Mouse (Mus musculus): ENCODE results near the gene Prr14l. TPM values are rescaled to one million over a fixed set of nuclear protein-coding genes. Genes with fewer than 3 reads are reported as not detected.
"Not testable (repeated sequence)": the region's sequence is repeated elsewhere in the genome, so short reads cannot be mapped to it uniquely, and the experiment has no call there.

Prr14l gene
- 22.1 to 49.8 TPM (median 23.9 TPM) in 3 replicates for total RNA-seq (2017)

DNA sequence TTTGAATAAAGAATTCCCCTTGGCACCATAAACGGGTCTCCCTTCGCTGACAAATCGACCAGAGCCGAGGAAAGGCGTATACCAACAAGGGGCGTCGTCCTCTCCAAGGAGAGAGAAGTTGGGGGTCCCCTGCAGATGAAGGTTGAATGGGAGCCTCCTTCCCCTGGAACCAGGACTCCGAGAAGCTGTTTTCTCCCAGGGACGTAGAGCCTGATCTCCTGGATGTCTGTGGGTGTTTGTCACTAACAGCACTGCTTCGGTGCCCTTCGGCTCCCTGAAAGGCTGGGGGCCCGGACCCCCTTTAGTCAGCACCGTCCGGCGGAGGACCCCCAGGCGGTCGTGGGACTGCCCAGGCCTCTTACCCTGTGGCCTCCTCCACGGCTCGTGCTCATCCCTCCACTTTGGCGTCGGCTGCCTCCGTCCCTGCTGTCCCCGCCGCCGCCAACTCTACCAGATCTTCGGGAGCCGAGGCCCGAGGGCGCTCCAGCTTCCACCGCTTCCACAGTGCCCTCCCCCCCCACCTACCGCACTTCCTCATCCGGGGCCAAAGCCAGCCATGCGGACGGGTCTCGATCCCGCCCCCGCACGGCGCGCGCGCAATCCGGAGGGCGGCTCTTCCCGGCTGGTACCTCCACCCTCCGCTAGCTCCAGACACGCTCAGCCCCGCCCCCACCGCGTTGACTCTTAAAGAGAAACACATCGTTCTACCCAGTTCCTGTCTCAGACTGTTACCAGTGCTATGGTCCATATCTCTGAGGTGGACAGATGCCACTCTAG lies at the start of gene Prr14l:
Gene Prr14l, minus strand, starts transcription at position 526 of the 777 bp plus-strand sequence.
- peak; percentile 97 for ATAC-seq (replicated peaks; ENCODE audit: insufficient number of reproducible peaks, low FRiP score, low TSS enrichment, poor library complexity, severe bottlenecking)

DNA sequence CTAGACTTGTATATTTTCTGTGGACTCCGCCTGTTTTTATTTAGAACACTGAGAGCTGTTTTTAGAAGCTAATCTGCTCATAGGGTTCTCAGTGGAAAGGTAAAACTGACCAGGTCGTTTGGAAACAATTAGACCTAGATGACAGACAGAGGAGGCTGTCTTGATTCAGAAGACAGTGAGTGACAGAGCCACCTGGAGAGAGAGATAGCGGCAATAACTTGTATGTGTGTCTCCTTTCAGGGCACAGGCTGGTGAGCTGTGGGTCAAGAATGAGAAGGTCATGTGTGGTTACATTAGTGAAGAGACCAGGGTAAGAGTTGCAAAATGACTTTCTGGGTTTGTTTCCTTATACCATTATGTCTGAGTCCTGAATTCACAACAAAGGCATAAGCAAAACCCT lies 32.7 kb upstream of the Prr14l start:
- no peak for ATAC-seq (replicated peaks; ENCODE audit: insufficient number of reproducible peaks, low FRiP score, low TSS enrichment, poor library complexity, severe bottlenecking)

GRCm38 (mm10) chr5:32872346-32872745 lies 18.3 kb upstream of the Prr14l start:
- no peak for ATAC-seq (replicated peaks; ENCODE audit: insufficient number of reproducible peaks, low FRiP score, low TSS enrichment, poor library complexity, severe bottlenecking)

DNA sequence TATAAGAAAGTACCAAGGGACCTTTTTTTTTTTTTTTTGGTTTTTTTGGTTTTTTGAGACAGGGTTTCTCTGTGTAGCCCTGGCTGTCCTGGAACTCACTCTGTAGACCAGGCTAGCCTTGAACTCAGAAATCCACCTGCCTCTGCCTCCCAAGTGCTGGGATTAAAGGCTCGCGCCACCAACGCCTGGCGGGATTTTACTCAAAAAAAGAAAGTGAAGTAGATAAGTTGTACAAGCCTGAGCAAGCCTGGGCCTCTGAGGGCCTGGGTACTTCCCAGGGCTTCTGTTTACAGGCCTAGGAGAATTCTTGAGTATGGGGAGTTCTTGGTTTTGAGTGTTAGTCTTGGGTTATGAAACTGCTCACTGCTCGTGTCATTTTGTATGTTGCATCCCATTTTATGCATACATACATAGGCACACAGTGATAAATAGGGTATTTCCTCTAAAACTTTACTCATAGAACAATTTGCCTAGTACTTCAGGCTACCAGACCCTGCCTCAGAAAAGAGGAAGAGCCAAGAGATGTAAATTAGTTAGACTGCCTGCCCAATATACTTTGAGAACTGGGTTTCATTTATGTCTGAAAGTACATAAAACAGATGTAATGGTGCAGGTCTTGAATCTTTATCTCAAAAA lies 15.5 kb upstream of the Prr14l start:
- no peak for ATAC-seq (replicated peaks; ENCODE audit: insufficient number of reproducible peaks, low FRiP score, low TSS enrichment, poor library complexity, severe bottlenecking)

- ATAC-seq (replicated peaks; ENCODE audit: insufficient number of reproducible peaks, low FRiP score, low TSS enrichment, poor library complexity, severe bottlenecking): peak; percentile 92
Observed at GRCm38 (mm10) chr5:32863253-32864228, 9.5 kb upstream of the Prr14l start, which contains the start of gene Depdc5. TSS of gene Depdc5 (plus strand) at chr5:32863701.

DNA sequence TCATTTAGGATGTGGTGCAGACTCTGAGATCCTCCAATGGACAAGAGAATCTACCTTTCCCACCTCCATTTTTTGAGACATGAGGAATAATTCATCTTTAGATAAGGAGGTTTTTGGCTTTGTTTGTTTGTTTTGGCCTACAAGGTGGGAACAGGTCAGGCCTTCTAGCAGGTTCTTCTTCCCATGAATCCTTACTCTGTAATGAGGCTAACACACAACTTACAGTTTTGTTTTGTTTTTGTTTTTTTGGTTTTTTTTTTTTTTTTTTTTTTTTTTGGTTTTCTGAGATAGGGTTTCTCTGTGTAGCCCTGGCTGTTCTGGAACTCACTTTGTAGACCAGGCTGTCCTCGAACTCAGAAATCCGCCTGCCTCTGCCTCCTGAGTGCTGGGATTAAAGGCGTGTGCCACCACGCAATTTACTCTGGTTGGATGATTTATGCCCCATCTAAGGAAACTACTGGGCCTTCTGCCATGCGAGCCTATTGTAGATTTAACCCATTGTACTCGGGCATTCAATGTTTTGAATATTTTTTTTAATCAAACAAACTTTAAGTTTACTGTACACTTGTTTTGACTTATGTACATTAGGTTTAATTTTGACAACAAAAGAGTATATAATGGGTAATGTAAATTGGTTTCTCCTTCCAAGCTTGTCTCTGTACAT lies 8.5 kb upstream of the Prr14l start:
- ATAC-seq (replicated peaks; ENCODE audit: insufficient number of reproducible peaks, low FRiP score, low TSS enrichment, poor library complexity, severe bottlenecking): no peak

- no peak for ATAC-seq (replicated peaks; ENCODE audit: insufficient number of reproducible peaks, low FRiP score, low TSS enrichment, poor library complexity, severe bottlenecking)
Observed at GRCm38 (mm10) chr5:32861082-32861481, 7.0 kb upstream of the Prr14l start.

GRCm38 (mm10) chr5:32857781-32858220 lies 3.7 kb upstream of the Prr14l start:
- no peak for ATAC-seq (replicated peaks; ENCODE audit: insufficient number of reproducible peaks, low FRiP score, low TSS enrichment, poor library complexity, severe bottlenecking)

DNA sequence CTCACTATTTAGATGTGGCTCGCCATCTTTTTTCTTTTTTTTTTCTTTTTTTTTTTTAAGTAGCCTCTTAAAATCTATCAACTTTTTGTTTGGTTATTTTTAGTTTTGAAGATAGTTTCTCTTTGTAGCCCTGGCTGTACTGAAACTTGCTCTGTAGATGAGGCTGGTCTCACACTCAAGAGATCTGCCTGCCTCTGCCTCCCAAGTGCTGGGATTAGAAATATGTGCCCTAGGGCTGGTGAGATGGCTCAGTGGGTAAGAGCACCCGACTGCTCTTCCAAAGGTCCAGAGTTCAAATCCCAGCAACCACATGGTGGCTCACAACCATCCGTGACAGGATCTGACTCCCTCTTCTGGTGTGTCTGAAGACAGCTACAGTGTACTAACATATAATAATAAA lies 1.2 kb upstream of the Prr14l start:
- ATAC-seq (replicated peaks; ENCODE audit: insufficient number of reproducible peaks, low FRiP score, low TSS enrichment, poor library complexity, severe bottlenecking): not testable (repeated sequence)

DNA sequence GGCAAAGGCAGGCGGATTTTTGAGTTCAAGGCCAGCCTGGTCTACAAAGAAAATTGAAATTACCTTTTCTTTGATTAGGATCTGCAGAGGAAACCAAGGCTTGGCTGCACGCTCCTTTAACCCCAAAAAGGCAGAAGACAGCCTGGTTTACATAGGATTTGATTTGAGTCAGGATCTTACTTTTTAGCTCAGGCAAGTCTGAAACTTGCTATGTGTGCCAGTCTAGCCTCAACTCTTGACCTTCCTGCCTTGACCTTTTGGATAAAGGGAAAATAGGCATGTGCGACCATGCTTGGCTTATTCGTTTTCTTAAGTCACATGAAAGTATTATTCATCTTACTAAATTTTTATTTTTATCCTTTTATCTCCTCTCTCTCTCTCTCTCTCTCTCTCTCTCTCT lies 762 bp upstream of the Prr14l start:
- ATAC-seq (replicated peaks; ENCODE audit: insufficient number of reproducible peaks, low FRiP score, low TSS enrichment, poor library complexity, severe bottlenecking): no peak

GRCm38 (mm10) chr5:32852026-32852425 lies 2.0 kb downstream of the Prr14l start:
- ATAC-seq (replicated peaks; ENCODE audit: insufficient number of reproducible peaks, low FRiP score, low TSS enrichment, poor library complexity, severe bottlenecking): no peak

GRCm38 (mm10) chr5:32849580-32849979 lies 4.5 kb downstream of the Prr14l start:
- not testable (repeated sequence) for ATAC-seq (replicated peaks; ENCODE audit: insufficient number of reproducible peaks, low FRiP score, low TSS enrichment, poor library complexity, severe bottlenecking)

DNA sequence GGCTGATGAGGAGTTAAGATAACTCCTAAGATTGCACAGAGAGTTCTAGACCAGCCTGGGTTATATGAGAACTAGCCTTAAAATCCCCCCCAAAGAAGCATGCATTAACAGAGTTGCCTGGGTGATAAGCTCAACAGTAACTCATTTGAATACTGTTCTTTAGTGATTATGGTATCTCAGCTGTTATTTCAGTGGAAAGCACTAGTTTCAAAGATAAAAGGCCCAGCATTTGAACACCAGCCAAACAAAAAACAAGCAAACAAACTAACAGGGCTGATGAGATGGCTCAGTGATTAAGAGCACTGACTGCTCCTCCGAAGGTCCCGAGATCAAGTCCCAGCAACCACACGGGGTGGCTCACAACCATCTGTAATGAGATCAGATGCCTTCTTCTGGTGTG lies 4.9 kb downstream of the Prr14l start:
- no peak for ATAC-seq (replicated peaks; ENCODE audit: insufficient number of reproducible peaks, low FRiP score, low TSS enrichment, poor library complexity, severe bottlenecking)

GRCm38 (mm10) chr5:32840029-32840428 lies 14.0 kb downstream of the Prr14l start:
- no peak for ATAC-seq (replicated peaks; ENCODE audit: insufficient number of reproducible peaks, low FRiP score, low TSS enrichment, poor library complexity, severe bottlenecking)

GRCm38 (mm10) chr5:32836976-32837375 lies 17.1 kb downstream of the Prr14l start:
- ATAC-seq (replicated peaks; ENCODE audit: insufficient number of reproducible peaks, low FRiP score, low TSS enrichment, poor library complexity, severe bottlenecking): no peak

DNA sequence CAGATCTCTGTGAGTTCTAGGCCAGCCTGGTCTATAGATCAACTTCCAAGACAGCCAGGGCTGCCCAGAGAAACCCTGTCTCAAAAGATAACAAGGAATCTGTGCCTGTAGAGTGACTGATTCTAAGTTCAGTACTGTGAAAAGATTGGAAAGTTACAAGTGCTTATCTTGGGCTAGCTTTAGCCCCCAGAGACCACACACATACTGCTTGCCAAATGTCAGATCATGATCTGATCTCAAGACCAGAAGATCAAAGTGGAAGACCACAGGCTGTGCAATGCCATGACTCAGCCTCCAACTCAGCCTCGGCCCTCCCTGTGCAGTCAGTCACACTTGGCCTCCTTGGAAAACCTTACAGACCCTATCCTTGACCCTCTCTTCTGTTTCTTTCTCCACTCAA lies 19.6 kb downstream of the Prr14l start:
- ATAC-seq (replicated peaks; ENCODE audit: insufficient number of reproducible peaks, low FRiP score, low TSS enrichment, poor library complexity, severe bottlenecking): no peak

GRCm38 (mm10) chr5:32830054-32830453 lies 24.0 kb downstream of the Prr14l start:
- ATAC-seq (replicated peaks; ENCODE audit: insufficient number of reproducible peaks, low FRiP score, low TSS enrichment, poor library complexity, severe bottlenecking): no peak

DNA sequence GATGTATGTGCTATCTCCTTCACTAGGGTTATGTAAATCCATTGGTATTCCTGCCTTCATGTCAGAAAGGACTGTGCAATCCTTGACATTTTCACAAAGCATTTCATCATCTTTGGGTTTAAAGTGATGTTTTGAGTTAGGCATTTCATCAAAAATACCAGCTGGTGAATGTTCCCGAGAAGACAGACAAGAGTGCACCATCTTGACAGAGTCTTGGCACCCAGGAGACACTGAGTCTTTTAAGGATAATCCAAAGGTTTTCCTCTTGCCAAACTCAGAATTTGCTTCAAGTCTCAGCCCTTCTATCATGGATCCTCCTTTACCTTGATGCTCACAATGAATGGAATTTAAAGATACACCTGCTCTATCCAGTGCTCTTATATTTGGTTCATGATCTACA lies 25.3 kb downstream of the Prr14l start:
- not testable (repeated sequence) for ATAC-seq (replicated peaks; ENCODE audit: insufficient number of reproducible peaks, low FRiP score, low TSS enrichment, poor library complexity, severe bottlenecking)

DNA sequence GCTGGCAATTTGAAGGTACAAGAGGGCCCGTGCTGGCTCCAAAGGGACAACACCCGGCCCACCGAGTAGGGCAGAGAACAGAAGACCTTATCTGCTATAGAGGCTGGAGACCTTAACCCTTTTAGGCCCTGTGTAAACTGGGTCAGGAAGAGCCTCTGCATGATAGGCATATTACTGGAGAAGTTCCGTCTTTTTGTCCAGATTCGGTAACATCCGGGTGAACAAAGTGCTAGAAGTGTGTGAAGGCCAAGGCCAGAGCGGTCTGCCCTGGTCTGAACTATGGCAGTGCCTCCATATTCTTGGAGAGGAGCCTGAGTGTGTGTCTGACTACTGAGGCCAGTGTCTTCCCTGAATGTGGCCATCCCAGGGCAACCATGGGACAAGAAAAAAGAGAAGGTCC lies 27.0 kb downstream of the Prr14l start, which contains the start of gene Gm20671:
Gene Gm20671, minus strand, starts transcription at position 101 of the 400 bp plus-strand sequence.
- no peak for ATAC-seq (replicated peaks; ENCODE audit: insufficient number of reproducible peaks, low FRiP score, low TSS enrichment, poor library complexity, severe bottlenecking)
